Mouse (Mus musculus): ENCODE results near the gene Pprc1. TPM values are rescaled to one million over a fixed set of nuclear protein-coding genes. Genes with fewer than 3 reads are reported as not detected.

Gene Pprc1
- total RNA-seq, 2 experiments from 2014 or later: 14.9 to 15.1 TPM

GRCm38 (mm10) chr19:46110214-46110613 lies 65.5 kb downstream of the Pprc1 start:
- DNase-seq (ENCODE audit: low spot score): no peak

- DNase-seq (ENCODE audit: low spot score): no peak
Observed at GRCm38 (mm10) chr19:46110781-46111180, 66.1 kb downstream of the Pprc1 start.

DNA sequence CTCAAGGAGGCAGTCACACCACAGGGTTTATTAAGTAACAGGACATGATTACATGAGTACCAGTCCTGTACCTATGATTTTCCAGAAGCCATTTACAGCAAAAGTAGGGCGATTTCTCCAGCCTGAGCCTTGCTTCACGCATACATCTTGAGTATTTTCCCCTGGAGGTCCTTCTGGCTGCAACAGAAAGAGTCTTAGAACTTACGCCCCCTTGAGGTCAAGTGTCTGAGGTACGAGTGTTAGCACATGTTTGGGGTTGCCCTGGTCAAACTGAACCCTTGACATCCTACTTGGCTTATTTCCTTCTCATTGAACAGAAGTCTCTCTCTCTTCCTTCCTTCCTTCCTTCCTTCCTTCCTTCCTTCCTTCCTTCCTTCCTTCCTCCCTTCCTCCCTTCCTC lies 69.9 kb downstream of the Pprc1 start:
- no peak for DNase-seq (ENCODE audit: low spot score)

GRCm38 (mm10) chr19:46119458-46119857 lies 74.8 kb downstream of the Pprc1 start:
- no peak for DNase-seq (ENCODE audit: low spot score)

- DNase-seq (ENCODE audit: low spot score): no peak
Observed at GRCm38 (mm10) chr19:46120872-46121271, 76.2 kb downstream of the Pprc1 start.

Other genes with a start within 250 kb of the Pprc1 start
- under 1 TPM; 0.21 to 0.62 TPM for gene Kcnip2, start 228.8 kb upstream of the Pprc1 start, total RNA-seq (2021)
- gene Armh3, start 46.4 kb upstream of the Pprc1 start, total RNA-seq (2021): 10 to 100 TPM; 11.9 to 12.6 TPM
- 1 to 10 TPM; 3.6 to 3.9 TPM for gene Hps6, start 41.4 kb upstream of the Pprc1 start, total RNA-seq (2021)
- gene Ldb1, start 328 bp downstream of the Pprc1 start, total RNA-seq (2021): 10 to 100 TPM; 15.5 to 15.8 TPM
- gene Nolc1, start 31.0 kb downstream of the Pprc1 start, total RNA-seq (2021): 10 to 100 TPM; 22.4 to 24.7 TPM
- under 1 TPM in 1 of 2 experiments, not detected in 1; 0.26 TPM for gene Elovl3, start 87.0 kb downstream of the Pprc1 start, total RNA-seq (2021)
- 10 to 100 TPM in 1 of 2 experiments, 1 to 10 TPM in 1; 4.4 to 10.7 TPM for gene Pitx3, start 103.4 kb downstream of the Pprc1 start, total RNA-seq (2021)
- 10 to 100 TPM; 45.6 to 47.6 TPM for gene Gbf1, start 107.6 kb downstream of the Pprc1 start, total RNA-seq (2021)

Data from gastrocnemius, adult 18-20 months (tissue).